Mouse (Mus musculus) bone marrow, adult 2 months (tissue): ENCODE measurements around the gene Sfn.

Experiments
- CTCF ChIP-seq: fragments of 200-500 bp; IDR thresholded peaks from 2 replicates; pipeline ENCODE4 v1.5.1; 2011; ENCODE audit warnings: low read length, control low read depth; ENCODE audit not compliant: control insufficient read depth, insufficient read depth
- POLR2A ChIP-seq: fragments of 200-500 bp; IDR thresholded peaks from 2 replicates; pipeline ENCODE4 v1.6.1; 2011; ENCODE audit warnings: low read depth, mild to moderate bottlenecking, control low read depth, low read length, borderline replicate concordance; ENCODE audit not compliant: control insufficient read depth

DNA sequence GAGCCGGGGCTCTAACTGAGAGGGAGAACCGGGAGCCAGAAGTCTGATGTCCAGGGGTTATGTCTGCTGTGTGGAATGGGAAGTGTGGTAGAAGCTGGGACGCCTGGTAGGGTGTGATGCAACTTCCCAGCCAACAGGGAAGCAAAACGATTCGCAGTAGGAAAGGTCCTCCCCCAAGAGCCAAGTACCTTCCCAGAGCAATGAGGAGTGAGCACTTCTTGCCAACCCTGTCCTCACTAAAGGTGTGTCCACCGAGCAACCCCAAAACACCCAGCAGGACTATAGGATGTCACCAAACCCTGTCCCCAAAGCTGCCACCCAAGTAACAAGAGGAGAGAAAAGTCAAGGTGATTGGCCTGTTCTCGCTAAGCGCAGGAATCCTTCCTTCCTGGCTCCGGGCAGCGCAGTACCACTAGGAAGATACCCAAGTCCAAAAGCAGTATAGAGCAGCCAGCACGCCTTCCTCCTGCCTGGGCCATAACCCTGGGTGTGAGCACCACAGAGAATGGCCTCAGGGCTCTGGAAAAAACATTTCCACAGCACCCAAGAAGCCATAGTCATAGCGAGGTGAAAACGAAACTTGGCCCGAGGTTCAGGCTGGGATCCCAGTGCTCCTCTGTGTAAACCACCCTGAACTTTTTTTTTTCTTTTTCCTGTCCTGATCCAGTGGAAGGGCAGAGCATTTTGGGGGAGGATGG, 29.3 kb upstream of the Sfn start:
- TF ChIP-seq CTCF (no peak), POLR2A (no peak)
